Mouse (Mus musculus): Measurements from ENCODE around the gene Pnrc2. TPM values are rescaled to one million over a fixed set of nuclear protein-coding genes. Genes with fewer than 3 reads are reported as not detected.

Gene Pnrc2
- polyA plus RNA-seq, 1 experiment from 2014 or later = 114 TPM

GRCm38 (mm10) chr4:135857597-135858186, 16.0 kb downstream of the Pnrc2 start:
- H3K9ac ChIP-seq = peak overlapping the region; percentile 96
- 5% methylated on average over 7 of the region's 7 CpGs for WGBS
- peaks cover 19% of the 10 kb centered on the region for H3K36me3 ChIP-seq
- H3K27ac ChIP-seq (replicated peaks) = peak overlapping the region; percentile 24
- peaks cover 51% of the 10 kb centered on the region for H3K4me1 ChIP-seq
- H3K4me3 ChIP-seq = peak overlapping the region; percentile 95
- peak overlapping the region; percentile 93 for H3K4me2 ChIP-seq
- no peak for ATAC-seq (ENCODE audit: extremely low read depth, insufficient number of reproducible peaks, low FRiP score, low TSS enrichment)
- no peaks in the 10 kb centered on the region for H3K9me3 ChIP-seq
- no peaks in the 10 kb centered on the region for H3K27me3 ChIP-seq (replicated peaks)

GRCm38 (mm10) chr4:135856223-135857091, 17.2 kb downstream of the Pnrc2 start:
- Histone ChIP-seq H3K4me3 (peak overlapping the region; percentile 95), H3K4me2 (peak overlapping the region; percentile 93), H3K27me3 (replicated peaks) (no peaks in the 10 kb centered on the region), H3K27ac (replicated peaks) (peak overlapping the region; percentile 97), H3K36me3 (peaks cover 8% of the 10 kb centered on the region; the same call in 1 of the 2 replicates), H3K9ac (peak overlapping the region; percentile 96), H3K9me3 (no peaks in the 10 kb centered on the region), H3K4me1 (peaks cover 51% of the 10 kb centered on the region)
- under 1% methylated on average over 77 of the region's 91 CpGs for WGBS
- peak; percentile 82 for ATAC-seq (ENCODE audit: extremely low read depth, insufficient number of reproducible peaks, low FRiP score, low TSS enrichment)

- Histone ChIP-seq H3K9me3 (no peaks in the 10 kb centered on the region), H3K9ac (peak within 1 kb of the TSS; percentile 97), H3K36me3 (peaks cover 8% of the 10 kb centered on the region; the same call in 1 of the 2 replicates), H3K4me2 (peak within 1 kb of the TSS; percentile 93), H3K27me3 (replicated peaks) (no peaks in the 10 kb centered on the region), H3K4me3 (peak within 1 kb of the TSS; percentile 95), H3K4me1 (peaks cover 50% of the 10 kb centered on the region), H3K27ac (replicated peaks) (peak within 1 kb of the TSS; percentile 97)
- ATAC-seq (ENCODE audit: extremely low read depth, insufficient number of reproducible peaks, low FRiP score, low TSS enrichment) = peak; percentile 92
- under 1% methylated on average over 60 of the region's 67 CpGs for WGBS
Measured at GRCm38 (mm10) chr4:135855536-135856222, 18.0 kb downstream of the Pnrc2 start, which contains the start of gene Srsf10. Gene Srsf10 (plus strand): TSS chr4:135855747.

GRCm38 (mm10) chr4:135855080-135855479, 18.6 kb downstream of the Pnrc2 start:
- Histone ChIP-seq H3K4me1 (peaks cover 50% of the 10 kb centered on the region), H3K36me3 (peaks cover 6% of the 10 kb centered on the region; the same call in 1 of the 2 replicates), H3K4me2 (peak overlapping the region; percentile 93), H3K9ac (peak overlapping the region; percentile 97), H3K4me3 (peak overlapping the region; percentile 95), H3K27me3 (replicated peaks) (no peaks in the 10 kb centered on the region), H3K27ac (replicated peaks) (peak overlapping the region; percentile 97), H3K9me3 (no peaks in the 10 kb centered on the region)
- WGBS = 5% methylated on average over 6 of the region's 6 CpGs
- ATAC-seq (ENCODE audit: extremely low read depth, insufficient number of reproducible peaks, low FRiP score, low TSS enrichment) = no peak

- no peak for ATAC-seq (ENCODE audit: extremely low read depth, insufficient number of reproducible peaks, low FRiP score, low TSS enrichment)
- H3K4me3 ChIP-seq = peak overlapping the region; percentile 95
- 71% methylated on average over 11 of the region's 11 CpGs for WGBS
- H3K27ac ChIP-seq (replicated peaks) = peak overlapping the region; percentile 97
- no peaks in the 10 kb centered on the region for H3K27me3 ChIP-seq (replicated peaks)
- H3K4me1 ChIP-seq = peaks cover 47% of the 10 kb centered on the region
- H3K4me2 ChIP-seq = peak overlapping the region; percentile 93
- H3K9me3 ChIP-seq = no peaks in the 10 kb centered on the region
- peak overlapping the region; percentile 97 for H3K9ac ChIP-seq
- peaks cover 3% of the 10 kb centered on the region; the same call in 1 of the 2 replicates for H3K36me3 ChIP-seq
Measured at GRCm38 (mm10) chr4:135854630-135855029, 19.0 kb downstream of the Pnrc2 start.

GRCm38 (mm10) chr4:135853987-135854546, 19.6 kb downstream of the Pnrc2 start:
- Histone ChIP-seq H3K4me3 (no peak overlapping the region), H3K27ac (replicated peaks) (peak overlapping the region; percentile 97; the same call in 1 of the 2 replicates), H3K27me3 (replicated peaks) (no peaks in the 10 kb centered on the region)

GRCm38 (mm10) chr4:135851942-135852341, 21.7 kb downstream of the Pnrc2 start:
- Histone ChIP-seq H3K27me3 (replicated peaks) (no peaks in the 10 kb centered on the region), H3K4me2 (no peak overlapping the region), H3K9me3 (no peaks in the 10 kb centered on the region), H3K36me3 (no peaks in the 10 kb centered on the region), H3K4me3 (no peak overlapping the region), H3K9ac (no peak overlapping the region), H3K4me1 (peaks cover 34% of the 10 kb centered on the region), H3K27ac (replicated peaks) (no peak overlapping the region)
- WGBS = 75% methylated on average over 9 of the region's 9 CpGs
- ATAC-seq (ENCODE audit: extremely low read depth, insufficient number of reproducible peaks, low FRiP score, low TSS enrichment) = no peak

More at GRCm38 (mm10) chr4:135853987-135854546, 19.6 kb downstream of the Pnrc2 start:
- H3K9ac ChIP-seq = peak overlapping the region; percentile 97; the same call in 1 of the 2 replicates
- H3K4me2 ChIP-seq = no peak overlapping the region
- 91% methylated on average over 14 of the region's 14 CpGs for WGBS
- ATAC-seq (ENCODE audit: extremely low read depth, insufficient number of reproducible peaks, low FRiP score, low TSS enrichment) = no peak
- H3K36me3 ChIP-seq = no peaks in the 10 kb centered on the region
- no peaks in the 10 kb centered on the region for H3K9me3 ChIP-seq
- H3K4me1 ChIP-seq = peaks cover 41% of the 10 kb centered on the region

GRCm38 (mm10) chr4:135850411-135851095, 23.1 kb downstream of the Pnrc2 start:
- no peak for ATAC-seq (ENCODE audit: extremely low read depth, insufficient number of reproducible peaks, low FRiP score, low TSS enrichment)
- H3K4me2 ChIP-seq = peak overlapping the region; percentile 1; the same call in 1 of the 2 replicates
- H3K4me3 ChIP-seq = no peak overlapping the region
- H3K27me3 ChIP-seq (replicated peaks) = no peaks in the 10 kb centered on the region
- WGBS = 47% methylated on average over 13 of the region's 13 CpGs
- no peaks in the 10 kb centered on the region for H3K36me3 ChIP-seq
- peak overlapping the region; percentile 45 for H3K27ac ChIP-seq (replicated peaks)
- H3K9me3 ChIP-seq = no peaks in the 10 kb centered on the region
- H3K4me1 ChIP-seq = peaks cover 37% of the 10 kb centered on the region
- peak overlapping the region; percentile 30 for H3K9ac ChIP-seq

- Histone ChIP-seq H3K27ac (replicated peaks) (peak overlapping the region; percentile 42; the same call in 1 of the 2 replicates), H3K27me3 (replicated peaks) (no peaks in the 10 kb centered on the region), H3K4me3 (no peak overlapping the region), H3K36me3 (no peaks in the 10 kb centered on the region), H3K9ac (0 out of 2 replicates have a peak overlapping the region, but pooled peaks have one; percentile 47), H3K4me1 (peaks cover 23% of the 10 kb centered on the region), H3K4me2 (no peak overlapping the region), H3K9me3 (0 out of 2 replicates have a peak, but pooled peaks cover 4% of the 10 kb centered on the region)
- 24% methylated on average over 5 of the region's 5 CpGs for WGBS
- no peak for ATAC-seq (ENCODE audit: extremely low read depth, insufficient number of reproducible peaks, low FRiP score, low TSS enrichment)
Measured at GRCm38 (mm10) chr4:135847581-135847980, 26.1 kb downstream of the Pnrc2 start.

- Histone ChIP-seq H3K4me1 (peaks cover 31% of the 10 kb centered on the region), H3K27ac (replicated peaks) (no peak overlapping the region), H3K27me3 (replicated peaks) (no peaks in the 10 kb centered on the region), H3K4me3 (no peak overlapping the region), H3K4me2 (no peak overlapping the region), H3K36me3 (no peaks in the 10 kb centered on the region), H3K9ac (no peak overlapping the region), H3K9me3 (0 out of 2 replicates have a peak, but pooled peaks cover 4% of the 10 kb centered on the region)
- ATAC-seq (ENCODE audit: extremely low read depth, insufficient number of reproducible peaks, low FRiP score, low TSS enrichment) = no peak
- 76% methylated on average over 6 of the region's 6 CpGs for WGBS
Measured at GRCm38 (mm10) chr4:135844400-135844799, 29.2 kb downstream of the Pnrc2 start.
